Mouse (Mus musculus) heart, embryonic 11.5 days (tissue): Measurements from ENCODE around the gene Dnah9. TPM values are rescaled to one million over a fixed set of nuclear protein-coding genes. Genes with fewer than 3 reads are reported as not detected.
A peak's percentile ranks its signal among the peaks of the same experiment; 100 is the strongest.

Experiments
- ATAC-seq: fragments of 200-750 bp; cut with Nextera tagmentation; replicated peaks from 2 replicates; pipeline ENCODE4 v1.8.0; 2017; ENCODE audit warnings: moderate library complexity; ENCODE audit not compliant: insufficient number of reproducible peaks, low FRiP score, low TSS enrichment
- H3K27ac ChIP-seq: fragments of 300-500 bp; sonication (generic); 2 replicates; pipeline ENCODE4 v1.5.1; 2014; ENCODE audit warnings: mild to moderate bottlenecking, low read depth, low read length
- H3K27me3 ChIP-seq: fragments of 300-500 bp; sonication (generic); 2 replicates; pipeline ENCODE4 v1.6.1; 2014; ENCODE audit warnings: mild to moderate bottlenecking, low read length, mixed read lengths; ENCODE audit not compliant: control insufficient read depth, insufficient read depth
- H3K36me3 ChIP-seq: fragments of 300-500 bp; sonication (generic); 2 replicates; pipeline ENCODE4 v1.6.1; 2014; ENCODE audit warnings: mild to moderate bottlenecking, low read length, moderate library complexity, mixed read lengths; ENCODE audit not compliant: control insufficient read depth, insufficient read depth
- H3K4me1 ChIP-seq: fragments of 300-500 bp; sonication (generic); 2 replicates; pipeline ENCODE4 v1.6.1; 2014; ENCODE audit warnings: low read length; ENCODE audit not compliant: control insufficient read depth, insufficient read depth
- H3K4me2 ChIP-seq: fragments of 300-500 bp; sonication (generic); 2 replicates; pipeline ENCODE4 v1.6.1; 2014; ENCODE audit warnings: mild to moderate bottlenecking, moderate library complexity
- H3K4me3 ChIP-seq: fragments of 300-500 bp; sonication (generic); 2 replicates; pipeline ENCODE4 v1.5.1; 2014; ENCODE audit warnings: low read depth, low read length
- H3K9ac ChIP-seq: fragments of 300-500 bp; sonication (generic); 2 replicates; pipeline ENCODE4 v1.6.1; 2014; ENCODE audit warnings: mild to moderate bottlenecking, low read depth, low read length, moderate library complexity
- H3K9me3 ChIP-seq: fragments of 300-500 bp; sonication (generic); replicated peaks from 2 replicates; pipeline ENCODE4 v1.6.1; 2016; ENCODE audit warnings: low read length; ENCODE audit not compliant: control insufficient read depth
- WGBS: fragments of 180-500 bp; shearing (Covaris S2); extraction: QIAGEN DNeasy Blood & Tissue Kit; methylation state at CpG from one replicate; pipeline ENCODE4 v1.1.7; 2014; ENCODE audit not compliant: insufficient replicate concordance; 5-methylcytosine and 5-hydroxymethylcytosine counted together
- polyA plus RNA-seq: library from polyadenylated mRNA; unstranded; fragments of >200 nt; fragmentation: Nextera tagmentation; extraction: Ambion mirVana; gene quantifications from 2 replicates; pipeline ENCODE4 v1.2.1, GENCODE M21; 2014

The Dnah9 gene
- polyA plus RNA-seq, 1 experiment from 2014 or later = 0.06 TPM

DNA sequence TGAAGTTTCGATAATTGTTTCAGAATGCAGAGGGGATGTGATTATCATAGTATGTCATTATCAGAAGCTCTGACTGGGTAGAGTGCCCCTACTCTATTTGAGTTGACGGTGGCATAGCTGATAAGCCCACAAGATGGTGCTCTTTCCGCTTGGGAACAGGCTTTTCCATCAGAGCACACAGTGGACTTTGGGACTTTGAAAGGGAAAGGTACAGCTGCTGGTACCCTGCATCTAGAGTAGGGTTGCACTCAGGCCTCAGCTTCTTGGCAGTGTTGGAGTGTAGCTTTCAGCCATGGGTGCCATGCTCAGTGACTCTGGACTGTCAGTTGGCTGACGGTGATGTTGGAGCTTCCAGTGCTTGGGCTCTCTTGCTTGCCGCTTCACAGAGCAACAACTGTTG, 348.1 kb downstream of the Dnah9 start:
- H3K4me3 ChIP-seq = no peak overlapping the region
- H3K4me1 ChIP-seq = no peaks in the 10 kb centered on the region; the same call in 1 of the 2 replicates
- no peak overlapping the region for H3K4me2 ChIP-seq
- no peak overlapping the region for H3K27ac ChIP-seq
- H3K9ac ChIP-seq = no peak overlapping the region
- WGBS = 68% methylated on average over 5 of the region's 5 CpGs
- no peak for ATAC-seq
- peaks cover 21% of the 10 kb centered on the region for H3K36me3 ChIP-seq
- no peaks in the 10 kb centered on the region for H3K27me3 ChIP-seq
- H3K9me3 ChIP-seq = no peaks in the 10 kb centered on the region

DNA sequence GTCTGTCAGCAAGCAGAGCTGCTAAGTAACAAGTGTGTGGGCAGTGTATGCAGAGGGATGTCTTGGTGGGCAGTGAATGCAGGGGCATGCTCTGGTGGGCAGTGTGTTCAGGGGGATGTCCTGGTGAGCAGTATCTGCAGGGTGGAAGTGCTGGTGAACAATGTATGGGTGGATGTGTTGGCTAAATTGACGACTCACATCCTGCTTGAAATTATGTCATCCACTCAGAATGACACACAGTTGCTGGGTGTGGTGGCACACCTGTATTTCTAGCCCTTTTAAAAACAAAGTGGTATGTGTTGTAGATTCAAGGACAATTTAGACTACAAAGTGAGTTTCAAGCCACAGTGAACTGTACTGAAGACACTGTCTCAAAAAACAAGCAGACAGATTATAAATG, 350.2 kb downstream of the Dnah9 start:
- Histone ChIP-seq H3K4me3 (no peak overlapping the region), H3K4me1 (no peaks in the 10 kb centered on the region; the same call in 1 of the 2 replicates), H3K9me3 (no peaks in the 10 kb centered on the region), H3K27me3 (no peaks in the 10 kb centered on the region), H3K27ac (no peak overlapping the region), H3K36me3 (peaks cover 14% of the 10 kb centered on the region), H3K9ac (no peak overlapping the region), H3K4me2 (no peak overlapping the region)
- ATAC-seq = no peak
- WGBS = 66% methylated on average over 1 of the region's 1 CpGs

DNA sequence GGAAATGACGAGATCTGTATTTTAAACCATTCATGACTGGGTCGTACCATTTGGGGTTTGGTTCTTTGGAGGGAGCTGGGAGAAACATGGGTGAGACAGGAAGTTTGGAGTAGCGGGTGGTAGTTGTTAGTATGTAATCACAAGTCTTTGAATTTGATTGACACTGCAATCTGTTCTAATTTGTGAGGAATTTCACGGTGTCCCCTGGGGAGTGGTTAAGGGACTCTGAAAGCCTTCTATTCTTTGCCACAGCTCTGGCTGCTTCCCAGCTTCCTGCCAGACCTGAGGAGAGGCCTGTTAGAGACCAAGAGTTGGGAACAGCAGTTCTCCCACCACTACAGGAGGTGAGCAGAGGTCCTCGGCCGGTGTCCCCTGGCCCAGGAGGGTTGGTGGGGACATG, 352.1 kb downstream of the Dnah9 start:
- Histone ChIP-seq H3K36me3 (peaks cover 3% of the 10 kb centered on the region; the same call in 1 of the 2 replicates), H3K4me1 (no peaks in the 10 kb centered on the region; the same call in 1 of the 2 replicates), H3K4me3 (no peak overlapping the region), H3K9me3 (no peaks in the 10 kb centered on the region), H3K4me2 (no peak overlapping the region), H3K27ac (no peak overlapping the region), H3K27me3 (no peaks in the 10 kb centered on the region), H3K9ac (no peak overlapping the region)
- 51% methylated on average over 6 of the region's 6 CpGs for WGBS
- ATAC-seq = no peak

DNA sequence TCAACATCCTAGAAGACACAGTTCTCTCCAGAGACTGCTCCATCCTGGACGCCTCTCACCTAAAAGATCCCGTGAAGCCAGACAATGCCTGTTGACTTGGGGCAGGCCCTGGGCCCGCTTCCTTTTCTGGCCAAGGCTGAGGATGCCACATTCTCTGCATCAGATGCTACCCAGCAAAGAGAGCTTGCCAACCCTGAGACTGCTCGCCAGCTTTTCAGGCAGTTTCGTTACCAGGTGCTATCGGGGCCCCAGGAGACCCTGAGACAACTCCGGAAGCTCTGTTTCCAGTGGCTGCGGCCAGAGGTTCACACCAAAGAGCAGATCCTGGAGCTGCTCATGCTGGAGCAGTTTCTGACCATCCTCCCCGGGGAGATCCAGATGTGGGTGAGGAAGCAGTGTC, 354.0 kb downstream of the Dnah9 start:
- H3K4me3 ChIP-seq = no peak overlapping the region
- no peak overlapping the region for H3K4me2 ChIP-seq
- no peak overlapping the region for H3K9ac ChIP-seq
- H3K27ac ChIP-seq = no peak overlapping the region
- no peaks in the 10 kb centered on the region for H3K9me3 ChIP-seq
- peaks cover 3% of the 10 kb centered on the region; the same call in 1 of the 2 replicates for H3K36me3 ChIP-seq
- ATAC-seq = no peak
- WGBS = 91% methylated on average over 9 of the region's 9 CpGs
- H3K4me1 ChIP-seq = no peaks in the 10 kb centered on the region; the same call in none of the 2 replicates
- no peaks in the 10 kb centered on the region for H3K27me3 ChIP-seq

DNA sequence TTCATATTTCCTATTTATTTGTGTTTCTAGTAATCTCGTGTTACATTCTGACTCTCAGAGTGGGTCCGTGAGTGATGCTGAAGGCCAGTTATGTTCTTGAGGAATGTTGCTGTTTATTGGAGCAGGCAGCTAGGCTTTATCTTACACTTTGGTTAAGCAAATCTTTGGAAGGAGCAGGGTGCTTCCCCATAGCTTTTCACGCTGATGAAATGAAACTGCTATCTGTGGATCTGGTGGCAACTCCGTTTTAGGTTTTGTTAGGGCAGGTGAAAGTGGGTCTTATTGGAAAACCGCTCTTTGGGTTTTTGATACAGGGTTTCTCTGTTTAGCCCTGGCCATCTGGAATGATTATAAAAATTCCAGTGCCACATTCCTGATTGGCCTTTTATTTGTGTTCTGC, 356.3 kb downstream of the Dnah9 start:
- Histone ChIP-seq H3K9ac (no peak overlapping the region), H3K27ac (no peak overlapping the region), H3K4me3 (no peak overlapping the region), H3K27me3 (no peaks in the 10 kb centered on the region), H3K4me1 (peaks cover 4% of the 10 kb centered on the region), H3K4me2 (no peak overlapping the region), H3K9me3 (no peaks in the 10 kb centered on the region), H3K36me3 (peaks cover 3% of the 10 kb centered on the region; the same call in 1 of the 2 replicates)
- 33% methylated on average over 5 of the region's 5 CpGs for WGBS
- ATAC-seq = no peak

DNA sequence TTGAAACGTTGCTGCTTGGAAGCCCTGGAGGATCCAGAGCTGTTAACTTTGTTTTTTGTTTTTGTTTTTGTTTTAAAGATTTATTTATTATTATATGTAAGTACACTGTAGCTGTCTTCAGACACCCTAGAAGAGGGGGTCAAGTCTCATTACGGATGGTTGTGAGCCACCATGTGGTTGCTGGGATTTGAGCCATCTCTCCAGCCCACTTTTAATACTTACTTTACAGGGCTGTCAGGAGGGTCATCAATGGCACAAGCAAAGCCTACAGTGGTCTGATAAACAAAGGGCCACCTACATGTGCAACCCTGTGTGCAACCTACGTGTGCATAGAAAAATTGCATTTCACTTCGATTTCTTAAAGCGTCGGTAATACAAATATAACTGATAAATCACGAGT, 360.8 kb downstream of the Dnah9 start:
- H3K4me2 ChIP-seq = peak overlapping the region; percentile 77
- H3K4me3 ChIP-seq = peak overlapping the region; percentile 60
- no peak for ATAC-seq
- H3K36me3 ChIP-seq = no peaks in the 10 kb centered on the region
- peak overlapping the region; percentile 68 for H3K9ac ChIP-seq
- peak overlapping the region; percentile 75 for H3K27ac ChIP-seq
- H3K27me3 ChIP-seq = no peaks in the 10 kb centered on the region
- H3K4me1 ChIP-seq = peaks cover 4% of the 10 kb centered on the region
- WGBS = 43% methylated on average over 7 of the region's 7 CpGs
- no peaks in the 10 kb centered on the region for H3K9me3 ChIP-seq

DNA sequence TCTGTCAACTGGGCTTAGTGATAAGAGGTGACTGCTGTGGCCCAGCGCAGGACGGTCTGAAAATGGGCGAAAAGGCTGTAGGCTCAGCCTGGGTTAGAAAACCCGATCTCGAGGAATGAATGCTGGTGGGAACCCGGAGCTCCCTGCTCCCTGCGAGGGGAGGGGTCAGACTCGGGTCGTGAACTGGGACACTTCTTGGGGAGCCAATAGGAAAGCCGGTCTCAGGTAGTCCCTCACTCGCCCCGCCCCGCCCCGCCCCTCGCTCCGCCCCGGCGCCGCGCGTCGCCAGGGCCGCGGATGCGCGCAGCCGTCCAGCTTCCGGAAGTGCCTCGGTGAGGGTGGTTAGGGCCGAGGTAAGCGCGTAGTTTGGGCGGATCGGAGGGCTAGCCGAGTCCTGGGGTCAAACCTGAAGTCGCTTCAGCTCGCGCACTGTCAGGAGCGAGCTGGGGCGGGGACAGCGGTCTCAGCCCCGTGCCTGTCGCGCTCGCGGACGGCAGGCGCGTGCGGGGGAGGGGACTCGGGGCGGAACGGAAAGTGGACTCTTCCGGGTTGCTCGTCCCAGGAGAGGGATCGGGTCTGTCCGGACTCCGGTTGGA, 361.3 kb downstream of the Dnah9 start, which contains the start of gene Zkscan6:
Gene Zkscan6, plus strand, starts transcription at position 267 of the 596 bp plus-strand sequence.
- Histone ChIP-seq H3K27me3 (no peaks in the 10 kb centered on the region), H3K4me1 (peaks cover 4% of the 10 kb centered on the region), H3K4me2 (peak within 1 kb of the TSS; percentile 77), H3K9ac (peak within 1 kb of the TSS; percentile 68), H3K4me3 (peak within 1 kb of the TSS; percentile 60), H3K27ac (peak within 1 kb of the TSS; percentile 75), H3K9me3 (no peaks in the 10 kb centered on the region), H3K36me3 (no peaks in the 10 kb centered on the region)
- ATAC-seq = peak; percentile 98
- under 1% methylated on average over 46 of the region's 58 CpGs for WGBS

DNA sequence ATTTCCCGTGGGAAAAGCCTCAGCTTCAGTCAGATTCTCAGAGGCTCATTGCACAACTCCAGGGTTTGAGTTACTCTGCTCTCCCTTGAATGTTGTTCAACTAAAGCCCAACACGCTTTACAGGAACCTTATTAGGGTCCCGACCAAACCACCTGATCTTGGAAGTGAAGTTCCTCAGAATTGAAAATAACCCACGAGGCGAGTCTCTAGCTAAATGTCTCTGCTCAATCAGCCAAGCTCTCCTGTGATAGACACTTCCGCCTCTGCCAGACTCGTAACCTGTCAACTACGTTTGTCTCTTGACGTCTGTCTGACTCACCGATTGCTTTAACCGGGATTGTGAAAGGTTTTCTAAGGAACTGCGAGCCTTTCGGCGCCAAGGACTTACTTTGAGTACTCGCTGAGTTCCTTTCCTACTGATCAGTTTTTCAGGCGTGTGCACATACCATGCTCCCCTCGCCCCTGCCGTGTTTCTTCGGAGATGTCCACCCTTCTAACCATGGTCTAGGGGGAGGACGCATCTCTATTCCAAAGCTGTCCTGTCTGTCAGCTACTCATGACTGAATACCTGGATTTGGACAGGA, 361.9 kb downstream of the Dnah9 start:
- Histone ChIP-seq H3K36me3 (no peaks in the 10 kb centered on the region), H3K9me3 (no peaks in the 10 kb centered on the region), H3K4me1 (peaks cover 4% of the 10 kb centered on the region), H3K9ac (peak overlapping the region; percentile 17), H3K4me2 (peak overlapping the region; percentile 77), H3K27me3 (no peaks in the 10 kb centered on the region), H3K27ac (peak overlapping the region; percentile 75), H3K4me3 (peak overlapping the region; percentile 60)
- ATAC-seq = peak; percentile 43
- under 1% methylated on average over 20 of the region's 20 CpGs for WGBS

DNA sequence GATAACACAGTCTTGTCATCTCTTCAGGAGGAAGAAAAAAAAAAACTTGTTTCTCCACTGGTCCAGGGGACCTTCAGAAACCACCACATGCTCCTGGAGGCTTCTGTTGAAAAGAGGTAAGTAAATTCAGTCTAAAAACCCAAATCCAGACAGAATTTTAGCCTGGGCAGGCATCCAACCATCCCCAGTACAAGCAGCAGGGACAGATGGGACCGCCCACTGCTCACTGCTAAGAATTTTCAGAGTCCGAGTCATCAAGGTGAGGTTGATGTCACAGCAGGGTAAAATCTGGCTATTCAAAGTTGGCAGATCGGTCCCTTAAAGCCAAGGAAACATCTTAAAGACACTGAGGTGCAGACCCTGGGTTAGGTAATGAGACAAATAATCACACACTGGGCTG, 366.5 kb downstream of the Dnah9 start:
- Histone ChIP-seq H3K9ac (no peak overlapping the region), H3K27me3 (no peaks in the 10 kb centered on the region), H3K4me3 (no peak overlapping the region), H3K4me2 (no peak overlapping the region), H3K4me1 (no peaks in the 10 kb centered on the region), H3K9me3 (no peaks in the 10 kb centered on the region), H3K27ac (no peak overlapping the region), H3K36me3 (no peaks in the 10 kb centered on the region)
- 50% methylated on average over 3 of the region's 3 CpGs for WGBS
- no peak for ATAC-seq
